Mouse (Mus musculus): ENCODE data around the gene Recql5. TPM values are rescaled to one million over a fixed set of nuclear protein-coding genes. Genes with fewer than 3 reads are reported as not detected.

Recql5 gene
- total RNA-seq, 4 experiments from 2014 or later = 5.0 to 9.5 (median 6.5) TPM

- DNase-seq (ENCODE audit: low spot score in 2 of 2) = peak; percentile 25 to 38
Observed at GRCm38 (mm10) chr11:115939690-115940329, 6.5 kb upstream of the Recql5 start.

- DNase-seq (ENCODE audit: low spot score in 2 of 2) = no peak
Observed at GRCm38 (mm10) chr11:115933747-115934110, 452 bp upstream of the Recql5 start.

GRCm38 (mm10) chr11:115931235-115931634 is 2.0 kb downstream of the Recql5 start:
- DNase-seq (ENCODE audit: low spot score in 2 of 2) = no peak

GRCm38 (mm10) chr11:115929818-115930217 is 3.5 kb downstream of the Recql5 start:
- DNase-seq (ENCODE audit: low spot score in 2 of 2) = no peak

GRCm38 (mm10) chr11:115929031-115929430 is 4.2 kb downstream of the Recql5 start:
- DNase-seq (ENCODE audit: low spot score in 2 of 2) = no peak

GRCm38 (mm10) chr11:115921986-115922385 is 11.3 kb downstream of the Recql5 start:
- DNase-seq (ENCODE audit: low spot score in 2 of 2) = no peak

GRCm38 (mm10) chr11:115920110-115920818 is 13.0 kb downstream of the Recql5 start:
- no peak for DNase-seq (ENCODE audit: low spot score in 2 of 2)

GRCm38 (mm10) chr11:115919073-115919472 is 14.2 kb downstream of the Recql5 start:
- no peak for DNase-seq (ENCODE audit: low spot score in 2 of 2)

GRCm38 (mm10) chr11:115918637-115919036 is 14.6 kb downstream of the Recql5 start:
- DNase-seq (ENCODE audit: low spot score in 2 of 2) = no peak

- DNase-seq (ENCODE audit: low spot score in 2 of 2) = no peak
Observed at GRCm38 (mm10) chr11:115916579-115916978, 16.7 kb downstream of the Recql5 start.

- no peak for DNase-seq (ENCODE audit: low spot score in 2 of 2)
Observed at GRCm38 (mm10) chr11:115911632-115912376, 21.5 kb downstream of the Recql5 start, which contains the start of gene Smim6. Smim6 (plus strand) TSS chr11:115912017.

GRCm38 (mm10) chr11:115911134-115911561 is 22.1 kb downstream of the Recql5 start:
- no peak for DNase-seq (ENCODE audit: low spot score in 2 of 2)

- DNase-seq (ENCODE audit: low spot score in 2 of 2) = no peak
Observed at GRCm38 (mm10) chr11:115906521-115906920, 26.8 kb downstream of the Recql5 start.

GRCm38 (mm10) chr11:115906116-115906515 is 27.2 kb downstream of the Recql5 start:
- no peak for DNase-seq (ENCODE audit: low spot score in 2 of 2)

GRCm38 (mm10) chr11:115904956-115905790 is 28.1 kb downstream of the Recql5 start:
- DNase-seq (ENCODE audit: low spot score in 2 of 2) = no peak

GRCm38 (mm10) chr11:115904231-115904955 is 28.9 kb downstream of the Recql5 start:
- no peak for DNase-seq (ENCODE audit: low spot score in 2 of 2)

GRCm38 (mm10) chr11:115903384-115904230 is 29.7 kb downstream of the Recql5 start:
- DNase-seq (ENCODE audit: low spot score in 2 of 2) = no peak

- DNase-seq (ENCODE audit: low spot score in 2 of 2) = peak in 1 of 2 experiments; percentile 38
Observed at GRCm38 (mm10) chr11:115902831-115903230, 30.4 kb downstream of the Recql5 start.

GRCm38 (mm10) chr11:115902177-115902576 is 31.1 kb downstream of the Recql5 start:
- DNase-seq (ENCODE audit: low spot score in 2 of 2) = no peak
